Mouse (Mus musculus): ENCODE measurements around the gene Eif2ak3. TPM values are rescaled to one million over a fixed set of nuclear protein-coding genes. Genes with fewer than 3 reads are reported as not detected.

Eif2ak3 gene
- polyA plus RNA-seq, 1 experiment from 2014 or later: 4.0 TPM

GRCm38 (mm10) chr6:70831179-70831839 is 13.0 kb upstream of the Eif2ak3 start:
- no peak overlapping the region for H3K4me3 ChIP-seq (replicated peaks)
- H3K36me3 ChIP-seq (replicated peaks): no peaks in the 10 kb centered on the region
- H3K9ac ChIP-seq: no peak overlapping the region
- H3K4me1 ChIP-seq (replicated peaks): 0 out of 2 replicates have a peak, but pooled peaks cover 4% of the 10 kb centered on the region
- ATAC-seq (ENCODE audit: insufficient read depth): no peak
- H3K4me2 ChIP-seq: no peak overlapping the region
- 43% methylated on average over 10 of the region's 10 CpGs for WGBS (ENCODE audit: insufficient replicate concordance)
- H3K9me3 ChIP-seq (replicated peaks): no peaks in the 10 kb centered on the region
- 0 out of 2 replicates have a peak, but pooled peaks cover 7% of the 10 kb centered on the region for H3K27me3 ChIP-seq
- no peak overlapping the region for H3K27ac ChIP-seq (replicated peaks)

- H3K4me3 ChIP-seq (replicated peaks): no peak overlapping the region
- no peaks in the 10 kb centered on the region for H3K36me3 ChIP-seq (replicated peaks)
- no peak for ATAC-seq (ENCODE audit: insufficient read depth)
- H3K4me2 ChIP-seq: no peak overlapping the region
- no peaks in the 10 kb centered on the region for H3K9me3 ChIP-seq (replicated peaks)
- H3K27me3 ChIP-seq: 0 out of 2 replicates have a peak, but pooled peaks cover 7% of the 10 kb centered on the region
- no peak overlapping the region for H3K9ac ChIP-seq
- 61% methylated on average over 2 of the region's 2 CpGs for whole genome bisulfite sequencing (ENCODE audit: insufficient replicate concordance)
- no peak overlapping the region for H3K27ac ChIP-seq (replicated peaks)
- H3K4me1 ChIP-seq (replicated peaks): no peaks in the 10 kb centered on the region
These were observed 7.0 kb upstream of the Eif2ak3 start for GRCm38 (mm10) chr6:70837297-70837696.

GRCm38 (mm10) chr6:70838532-70838931 is 5.8 kb upstream of the Eif2ak3 start:
- H3K9me3 ChIP-seq (replicated peaks): no peaks in the 10 kb centered on the region
- H3K4me1 ChIP-seq (replicated peaks): peaks cover 8% of the 10 kb centered on the region
- 0 out of 2 replicates have a peak, but pooled peaks cover 7% of the 10 kb centered on the region for H3K27me3 ChIP-seq
- no peaks in the 10 kb centered on the region for H3K36me3 ChIP-seq (replicated peaks)
- no peak overlapping the region for H3K27ac ChIP-seq (replicated peaks)
- 41% methylated on average over 3 of the region's 3 CpGs for WGBS (ENCODE audit: insufficient replicate concordance)
- ATAC-seq (ENCODE audit: insufficient read depth): no peak
- H3K4me3 ChIP-seq (replicated peaks): no peak overlapping the region
- H3K4me2 ChIP-seq: no peak overlapping the region
- H3K9ac ChIP-seq: no peak overlapping the region

GRCm38 (mm10) chr6:70840281-70840680 is 4.0 kb upstream of the Eif2ak3 start:
- H3K9me3 ChIP-seq (replicated peaks): no peaks in the 10 kb centered on the region
- no peaks in the 10 kb centered on the region for H3K27me3 ChIP-seq
- no peak overlapping the region for H3K4me3 ChIP-seq (replicated peaks)
- no peak for ATAC-seq (ENCODE audit: insufficient read depth)
- no peak overlapping the region for H3K4me2 ChIP-seq
- WGBS (ENCODE audit: insufficient replicate concordance): 56% methylated on average over 5 of the region's 5 CpGs
- H3K4me1 ChIP-seq (replicated peaks): peaks cover 17% of the 10 kb centered on the region
- H3K36me3 ChIP-seq (replicated peaks): no peaks in the 10 kb centered on the region
- H3K27ac ChIP-seq (replicated peaks): no peak overlapping the region
- H3K9ac ChIP-seq: no peak overlapping the region

GRCm38 (mm10) chr6:70842991-70843390 is 1.3 kb upstream of the Eif2ak3 start:
- ATAC-seq (ENCODE audit: insufficient read depth): no peak
- WGBS (ENCODE audit: insufficient replicate concordance): 67% methylated on average over 5 of the region's 5 CpGs

GRCm38 (mm10) chr6:70844896-70845646 is 756 bp downstream of the Eif2ak3 start:
- H3K9ac ChIP-seq: peak overlapping the region; percentile 89
- 2% methylated on average over 38 of the region's 38 CpGs for WGBS (ENCODE audit: insufficient replicate concordance)
- no peak for ATAC-seq (ENCODE audit: insufficient read depth)
- H3K27ac ChIP-seq (replicated peaks): peak overlapping the region; percentile 92
- H3K9me3 ChIP-seq (replicated peaks): no peaks in the 10 kb centered on the region
- 0 out of 2 replicates have a peak, but pooled peaks cover 3% of the 10 kb centered on the region for H3K36me3 ChIP-seq (replicated peaks)
- H3K4me1 ChIP-seq (replicated peaks): peaks cover 45% of the 10 kb centered on the region
- H3K27me3 ChIP-seq: no peaks in the 10 kb centered on the region
- H3K4me3 ChIP-seq (replicated peaks): peak overlapping the region; percentile 91
- H3K4me2 ChIP-seq: peak overlapping the region; percentile 92

More at GRCm38 (mm10) chr6:70842991-70843390, 1.3 kb upstream of the Eif2ak3 start:
- Histone ChIP-seq H3K36me3 (replicated peaks) (no peaks in the 10 kb centered on the region), H3K4me1 (replicated peaks) (peaks cover 39% of the 10 kb centered on the region), H3K9me3 (replicated peaks) (no peaks in the 10 kb centered on the region), H3K4me3 (replicated peaks) (peak overlapping the region; percentile 91), H3K27ac (replicated peaks) (peak overlapping the region; percentile 88), H3K4me2 (peak overlapping the region; percentile 79), H3K27me3 (no peaks in the 10 kb centered on the region), H3K9ac (0 out of 2 replicates have a peak overlapping the region, but pooled peaks have one; percentile 52)

- H3K27me3 ChIP-seq: no peaks in the 10 kb centered on the region
- no peak overlapping the region for H3K4me2 ChIP-seq
- peaks cover 48% of the 10 kb centered on the region for H3K4me1 ChIP-seq (replicated peaks)
- no peaks in the 10 kb centered on the region for H3K9me3 ChIP-seq (replicated peaks)
- H3K9ac ChIP-seq: no peak overlapping the region
- H3K4me3 ChIP-seq (replicated peaks): no peak overlapping the region
- 74% methylated on average over 3 of the region's 3 CpGs for WGBS (ENCODE audit: insufficient replicate concordance)
- H3K27ac ChIP-seq (replicated peaks): 0 out of 2 replicates have a peak overlapping the region, but pooled peaks have one; percentile 31
- 0 out of 2 replicates have a peak, but pooled peaks cover 3% of the 10 kb centered on the region for H3K36me3 ChIP-seq (replicated peaks)
- no peak for ATAC-seq (ENCODE audit: insufficient read depth)
These were observed 3.1 kb downstream of the Eif2ak3 start for GRCm38 (mm10) chr6:70847386-70847785.

GRCm38 (mm10) chr6:70853371-70853770 is 9.1 kb downstream of the Eif2ak3 start:
- Histone ChIP-seq H3K4me3 (replicated peaks) (no peak overlapping the region), H3K9ac (no peak overlapping the region), H3K27ac (replicated peaks) (no peak overlapping the region), H3K36me3 (replicated peaks) (peaks cover 5% of the 10 kb centered on the region; the same call in 1 of the 2 replicates), H3K27me3 (no peaks in the 10 kb centered on the region), H3K4me1 (replicated peaks) (peaks cover 24% of the 10 kb centered on the region), H3K9me3 (replicated peaks) (no peaks in the 10 kb centered on the region), H3K4me2 (no peak overlapping the region)
- ATAC-seq (ENCODE audit: insufficient read depth): no peak
- WGBS (ENCODE audit: insufficient replicate concordance): 65% methylated on average over 4 of the region's 4 CpGs

- Histone ChIP-seq H3K27me3 (no peaks in the 10 kb centered on the region), H3K4me2 (peak overlapping the region; percentile 36), H3K9ac (no peak overlapping the region), H3K4me3 (replicated peaks) (no peak overlapping the region), H3K36me3 (replicated peaks) (peaks cover 23% of the 10 kb centered on the region), H3K9me3 (replicated peaks) (no peaks in the 10 kb centered on the region), H3K4me1 (replicated peaks) (peaks cover 20% of the 10 kb centered on the region), H3K27ac (replicated peaks) (peak overlapping the region; percentile 56; the same call in 1 of the 2 replicates)
- 67% methylated on average over 13 of the region's 13 CpGs for WGBS (ENCODE audit: insufficient replicate concordance)
- no peak for ATAC-seq (ENCODE audit: insufficient read depth)
These were observed 11.4 kb downstream of the Eif2ak3 start for GRCm38 (mm10) chr6:70855529-70856309.

GRCm38 (mm10) chr6:70862726-70863125 is 18.4 kb downstream of the Eif2ak3 start:
- Histone ChIP-seq H3K4me2 (no peak overlapping the region), H3K27me3 (no peaks in the 10 kb centered on the region), H3K27ac (replicated peaks) (no peak overlapping the region), H3K9me3 (replicated peaks) (no peaks in the 10 kb centered on the region), H3K4me3 (replicated peaks) (no peak overlapping the region), H3K9ac (no peak overlapping the region), H3K4me1 (replicated peaks) (peaks cover 12% of the 10 kb centered on the region), H3K36me3 (replicated peaks) (peaks cover 23% of the 10 kb centered on the region)
- 79% methylated on average over 7 of the region's 7 CpGs for WGBS (ENCODE audit: insufficient replicate concordance)
- ATAC-seq (ENCODE audit: insufficient read depth): no peak

All from liver, embryonic 15.5 days (tissue).